Mouse (Mus musculus): ENCODE results near the gene Slc35c1. TPM values are rescaled to one million over a fixed set of nuclear protein-coding genes. Genes with fewer than 3 reads are reported as not detected.

Gene Slc35c1
- polyA plus RNA-seq, 1 experiment from 2014 or later, result 7.2 TPM

- no peak overlapping the region for H3K9ac ChIP-seq (replicated peaks)
- H3K36me3 ChIP-seq, result no peaks in the 10 kb centered on the region
- H3K4me2 ChIP-seq, result no peak overlapping the region
- H3K9me3 ChIP-seq, result no peaks in the 10 kb centered on the region
- no peaks in the 10 kb centered on the region for H3K27me3 ChIP-seq
- H3K27ac ChIP-seq, result no peak overlapping the region
- H3K4me3 ChIP-seq (replicated peaks), result no peak overlapping the region
- no peaks in the 10 kb centered on the region; the same call in 1 of the 2 replicates for H3K4me1 ChIP-seq (replicated peaks)
- WGBS, result 76% methylated on average over 8 of the region's 8 CpGs
- no peak for ATAC-seq (ENCODE audit: insufficient number of reproducible peaks, insufficient read depth, low FRiP score, low TSS enrichment, low read depth)
Measured at GRCm38 (mm10) chr2:92446656-92447055, 13.7 kb downstream of the Slc35c1 start.

DNA sequence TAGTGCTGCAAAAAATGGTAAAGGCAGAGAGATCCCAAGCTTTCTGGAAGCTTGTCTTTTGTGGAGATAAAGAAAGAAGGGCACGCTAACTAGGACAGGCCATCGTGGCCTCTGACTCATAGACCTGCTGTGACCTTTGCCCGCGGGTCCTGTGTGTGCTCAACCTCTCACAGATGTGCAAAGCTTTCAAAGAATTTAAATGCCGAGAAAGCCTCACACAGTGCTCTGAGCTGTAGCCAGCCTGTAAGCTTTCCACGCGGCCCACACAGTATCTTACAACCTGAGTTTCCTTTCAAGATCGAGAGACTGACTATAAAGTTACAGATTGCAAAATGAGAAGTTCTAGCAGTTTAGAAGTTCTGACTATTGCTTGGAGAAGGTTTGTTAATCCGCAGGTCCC, 14.4 kb downstream of the Slc35c1 start:
- Histone ChIP-seq H3K27me3 (no peaks in the 10 kb centered on the region), H3K4me2 (no peak overlapping the region), H3K4me1 (replicated peaks) (no peaks in the 10 kb centered on the region; the same call in 1 of the 2 replicates), H3K9me3 (no peaks in the 10 kb centered on the region), H3K4me3 (replicated peaks) (no peak overlapping the region), H3K27ac (no peak overlapping the region), H3K36me3 (no peaks in the 10 kb centered on the region), H3K9ac (replicated peaks) (no peak overlapping the region)
- WGBS, result 47% methylated on average over 9 of the region's 9 CpGs
- no peak for ATAC-seq (ENCODE audit: insufficient number of reproducible peaks, insufficient read depth, low FRiP score, low TSS enrichment, low read depth)

- Histone ChIP-seq H3K36me3 (no peaks in the 10 kb centered on the region), H3K4me3 (replicated peaks) (no peak overlapping the region), H3K27ac (no peak overlapping the region), H3K9me3 (no peaks in the 10 kb centered on the region), H3K4me2 (no peak overlapping the region), H3K4me1 (replicated peaks) (peaks cover 4% of the 10 kb centered on the region; the same call in 1 of the 2 replicates), H3K27me3 (peaks cover 3% of the 10 kb centered on the region; the same call in 1 of the 2 replicates), H3K9ac (replicated peaks) (no peak overlapping the region)
- WGBS, result 66% methylated on average over 4 of the region's 4 CpGs
- no peak for ATAC-seq (ENCODE audit: insufficient number of reproducible peaks, insufficient read depth, low FRiP score, low TSS enrichment, low read depth)
Measured at GRCm38 (mm10) chr2:92444376-92444775, 16.0 kb downstream of the Slc35c1 start.

DNA sequence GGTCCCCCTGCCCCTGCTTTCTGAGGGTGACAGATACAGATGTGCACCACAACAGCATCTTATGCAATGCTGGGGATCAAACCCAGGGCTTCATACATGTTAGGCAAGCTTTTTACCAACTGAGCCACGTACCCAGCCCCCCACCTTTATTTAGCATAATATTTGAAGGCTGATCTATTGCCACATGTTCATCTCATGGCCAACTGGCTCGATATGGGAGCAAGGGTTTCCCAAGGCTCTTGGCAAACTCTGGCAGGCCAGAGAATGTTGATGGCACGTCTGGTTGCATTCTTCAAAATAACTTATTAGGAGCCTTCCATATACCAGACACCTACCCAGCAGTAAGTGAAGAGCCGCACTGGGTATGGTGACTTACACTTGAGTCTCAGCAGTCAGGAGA, 17.0 kb downstream of the Slc35c1 start:
- H3K27ac ChIP-seq, result no peak overlapping the region
- H3K4me1 ChIP-seq (replicated peaks), result peaks cover 4% of the 10 kb centered on the region; the same call in 1 of the 2 replicates
- WGBS, result 80% methylated on average over 4 of the region's 4 CpGs
- peaks cover 3% of the 10 kb centered on the region; the same call in 1 of the 2 replicates for H3K27me3 ChIP-seq
- H3K4me3 ChIP-seq (replicated peaks), result no peak overlapping the region
- no peaks in the 10 kb centered on the region for H3K36me3 ChIP-seq
- H3K9me3 ChIP-seq, result no peaks in the 10 kb centered on the region
- no peak overlapping the region for H3K9ac ChIP-seq (replicated peaks)
- H3K4me2 ChIP-seq, result no peak overlapping the region
- no peak for ATAC-seq (ENCODE audit: insufficient number of reproducible peaks, insufficient read depth, low FRiP score, low TSS enrichment, low read depth)

DNA sequence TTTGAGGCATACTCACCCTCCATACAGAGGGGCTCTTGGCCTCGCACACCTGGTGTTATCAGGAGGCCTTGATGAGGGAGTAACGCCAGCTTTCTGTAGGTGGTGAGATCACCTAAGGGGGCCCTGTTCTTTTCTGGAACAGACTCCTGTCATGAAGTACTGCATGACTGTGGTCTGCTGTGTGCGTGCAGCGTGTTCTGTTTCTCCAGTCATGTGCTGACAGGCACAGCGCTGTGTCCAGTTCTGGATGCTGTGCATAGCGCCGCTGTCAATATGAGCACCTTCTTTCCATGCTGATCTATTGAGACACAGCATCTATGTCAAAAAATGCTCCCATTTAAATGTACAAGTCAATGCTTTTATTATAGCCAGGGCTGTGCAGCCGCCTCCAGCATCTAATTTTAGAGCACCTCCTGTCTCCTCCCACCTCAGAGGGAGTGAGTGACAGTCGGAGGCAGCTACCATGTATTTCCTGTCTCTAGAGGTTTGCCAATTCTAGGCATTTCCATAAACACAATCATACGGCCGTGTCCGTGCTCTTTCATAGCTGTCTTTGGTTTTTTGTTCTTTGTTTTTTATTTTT, 17.8 kb downstream of the Slc35c1 start:
- WGBS, result 79% methylated on average over 12 of the region's 12 CpGs
- Histone ChIP-seq H3K27ac (no peak overlapping the region), H3K4me3 (replicated peaks) (no peak overlapping the region), H3K27me3 (peaks cover 3% of the 10 kb centered on the region; the same call in 1 of the 2 replicates), H3K9me3 (no peaks in the 10 kb centered on the region), H3K9ac (replicated peaks) (no peak overlapping the region), H3K4me2 (no peak overlapping the region), H3K36me3 (no peaks in the 10 kb centered on the region), H3K4me1 (replicated peaks) (peaks cover 4% of the 10 kb centered on the region)
- ATAC-seq (ENCODE audit: insufficient number of reproducible peaks, insufficient read depth, low FRiP score, low TSS enrichment, low read depth), result no peak

DNA sequence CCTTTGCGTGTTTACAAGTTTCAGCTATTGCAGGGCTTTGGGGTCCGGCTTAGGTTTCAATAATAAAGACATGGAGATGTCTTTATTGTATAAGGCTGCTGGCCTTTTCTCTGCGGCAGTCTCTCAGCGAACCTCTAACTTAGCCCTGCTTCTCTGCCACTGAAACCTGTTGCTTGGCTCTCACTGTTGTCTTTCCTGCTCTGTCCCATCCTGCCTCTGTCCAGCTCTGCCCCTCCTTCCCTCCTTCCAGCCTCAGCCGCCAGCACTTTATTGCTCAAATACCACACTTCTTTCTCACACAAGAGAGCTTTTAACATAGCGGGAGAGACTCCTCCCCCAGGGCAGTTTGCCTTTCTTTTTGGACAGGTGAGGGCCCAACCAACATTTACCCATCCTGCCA, 19.9 kb downstream of the Slc35c1 start:
- Histone ChIP-seq H3K9ac (replicated peaks) (no peak overlapping the region), H3K36me3 (no peaks in the 10 kb centered on the region), H3K4me3 (replicated peaks) (no peak overlapping the region), H3K4me1 (replicated peaks) (peaks cover 4% of the 10 kb centered on the region), H3K9me3 (peaks cover 4% of the 10 kb centered on the region; the same call in 1 of the 2 replicates), H3K4me2 (no peak overlapping the region), H3K27ac (no peak overlapping the region), H3K27me3 (peaks cover 5% of the 10 kb centered on the region; the same call in 1 of the 2 replicates)
- no peak for ATAC-seq (ENCODE audit: insufficient number of reproducible peaks, insufficient read depth, low FRiP score, low TSS enrichment, low read depth)
- 59% methylated on average over 6 of the region's 6 CpGs for WGBS

DNA sequence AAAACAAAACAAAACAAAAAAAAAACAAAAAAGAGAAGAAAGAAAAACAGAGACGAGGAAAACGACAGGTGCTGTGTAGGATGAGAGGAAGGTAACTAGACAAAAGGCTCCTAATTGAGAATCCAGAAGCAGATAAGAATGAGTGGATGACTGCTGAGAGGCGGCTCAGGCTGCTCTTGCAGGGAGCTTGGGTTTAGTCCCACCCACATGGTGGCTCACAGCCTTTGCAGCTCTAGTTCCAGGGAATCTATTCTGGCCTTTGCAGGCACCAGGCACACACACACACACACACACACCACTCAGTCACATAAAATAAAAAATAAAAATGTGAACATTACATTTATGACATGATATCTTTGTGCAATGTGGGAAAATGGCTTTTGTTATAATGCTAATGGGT, 21.8 kb downstream of the Slc35c1 start:
- no peak for ATAC-seq (ENCODE audit: insufficient number of reproducible peaks, insufficient read depth, low FRiP score, low TSS enrichment, low read depth)

GRCm38 (mm10) chr2:92437875-92438274, 22.5 kb downstream of the Slc35c1 start:
- no peak for ATAC-seq (ENCODE audit: insufficient number of reproducible peaks, insufficient read depth, low FRiP score, low TSS enrichment, low read depth)
- Histone ChIP-seq H3K27me3 (peaks cover 10% of the 10 kb centered on the region), H3K27ac (no peak overlapping the region), H3K4me2 (peak overlapping the region; percentile 34), H3K9me3 (peaks cover 4% of the 10 kb centered on the region; the same call in 1 of the 2 replicates), H3K36me3 (no peaks in the 10 kb centered on the region), H3K9ac (replicated peaks) (no peak overlapping the region), H3K4me1 (replicated peaks) (peaks cover 12% of the 10 kb centered on the region), H3K4me3 (replicated peaks) (no peak overlapping the region)
- 1% methylated on average over 5 of the region's 5 CpGs for WGBS

More for the DNA sequence above, 21.8 kb downstream of the Slc35c1 start:
- no peak overlapping the region for H3K4me3 ChIP-seq (replicated peaks)
- no peak overlapping the region for H3K27ac ChIP-seq
- peaks cover 10% of the 10 kb centered on the region for H3K27me3 ChIP-seq
- H3K4me1 ChIP-seq (replicated peaks), result peaks cover 9% of the 10 kb centered on the region; the same call in 1 of the 2 replicates
- WGBS, result 63% methylated on average over 3 of the region's 3 CpGs
- no peaks in the 10 kb centered on the region for H3K36me3 ChIP-seq
- H3K9me3 ChIP-seq, result peaks cover 4% of the 10 kb centered on the region; the same call in 1 of the 2 replicates
- no peak overlapping the region for H3K4me2 ChIP-seq
- no peak overlapping the region for H3K9ac ChIP-seq (replicated peaks)

- Histone ChIP-seq H3K27me3 (peaks cover 10% of the 10 kb centered on the region), H3K27ac (no peak overlapping the region), H3K4me2 (no peak overlapping the region), H3K36me3 (no peaks in the 10 kb centered on the region), H3K9me3 (peaks cover 4% of the 10 kb centered on the region; the same call in 1 of the 2 replicates), H3K4me3 (replicated peaks) (no peak overlapping the region), H3K9ac (replicated peaks) (no peak overlapping the region), H3K4me1 (replicated peaks) (peaks cover 17% of the 10 kb centered on the region)
- 83% methylated on average over 4 of the region's 4 CpGs for WGBS
- no peak for ATAC-seq (ENCODE audit: insufficient number of reproducible peaks, insufficient read depth, low FRiP score, low TSS enrichment, low read depth)
Measured at GRCm38 (mm10) chr2:92437366-92437765, 23.0 kb downstream of the Slc35c1 start.

GRCm38 (mm10) chr2:92435023-92435422, 25.3 kb downstream of the Slc35c1 start:
- H3K4me3 ChIP-seq (replicated peaks), result no peak overlapping the region
- no peak overlapping the region for H3K4me2 ChIP-seq

DNA sequence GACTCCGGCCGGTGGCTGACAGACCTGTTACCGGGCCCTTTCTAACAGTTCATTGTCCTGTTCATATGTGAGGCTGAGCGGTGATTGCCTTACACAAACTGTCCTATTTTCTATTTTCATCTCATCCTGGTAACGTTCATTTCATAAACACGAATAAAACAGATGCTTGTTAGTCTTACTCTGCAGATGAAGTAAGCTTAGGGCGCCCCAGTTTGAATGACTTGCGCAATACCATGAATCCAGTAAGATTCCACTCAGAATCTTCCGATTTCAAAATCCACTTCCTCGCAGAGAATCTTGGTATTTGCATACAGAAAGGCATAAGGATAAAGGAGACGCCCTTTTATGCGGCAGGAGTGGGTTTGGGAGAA, 26.0 kb downstream of the Slc35c1 start:
- Histone ChIP-seq H3K4me1 (replicated peaks) (peaks cover 29% of the 10 kb centered on the region), H3K9me3 (peaks cover 4% of the 10 kb centered on the region; the same call in 1 of the 2 replicates), H3K9ac (replicated peaks) (peak overlapping the region; percentile 13; the same call in 1 of the 2 replicates), H3K4me2 (peak overlapping the region; percentile 72), H3K27ac (no peak overlapping the region), H3K4me3 (replicated peaks) (peak overlapping the region; percentile 83), H3K27me3 (peaks cover 6% of the 10 kb centered on the region; the same call in 1 of the 2 replicates), H3K36me3 (no peaks in the 10 kb centered on the region; the same call in 1 of the 2 replicates)
- ATAC-seq (ENCODE audit: insufficient number of reproducible peaks, insufficient read depth, low FRiP score, low TSS enrichment, low read depth), result no peak
- 12% methylated on average over 12 of the region's 12 CpGs for WGBS

More at GRCm38 (mm10) chr2:92435023-92435422, 25.3 kb downstream of the Slc35c1 start:
- H3K27ac ChIP-seq, result no peak overlapping the region
- 47% methylated on average over 6 of the region's 6 CpGs for WGBS
- H3K36me3 ChIP-seq, result no peaks in the 10 kb centered on the region
- ATAC-seq (ENCODE audit: insufficient number of reproducible peaks, insufficient read depth, low FRiP score, low TSS enrichment, low read depth), result no peak
- H3K4me1 ChIP-seq (replicated peaks), result peaks cover 29% of the 10 kb centered on the region
- H3K9me3 ChIP-seq, result peaks cover 4% of the 10 kb centered on the region; the same call in 1 of the 2 replicates
- no peak overlapping the region for H3K9ac ChIP-seq (replicated peaks)
- H3K27me3 ChIP-seq, result peaks cover 10% of the 10 kb centered on the region

Measured in limb, embryonic 12.5 days (tissue).